Mouse (Mus musculus) MEL (cell line): ENCODE results near the gene Adamts2.

ENCODE experiments used
- CTCF ChIP-seq, 3 experiments: IDR thresholded peaks in 2 of 3; conservative IDR thresholded peaks in 1 of 3; 2 replicates each; pipeline ENCODE4 v1.5.1; 2011 to 2012; ENCODE audit warnings: low read length in 3 of 3, low read depth in 2 of 3, mild to moderate bottlenecking in 2 of 3, improper control_type of control experiment in 1 of 3, inconsistent platforms in 1 of 3, mixed read lengths in 1 of 3, moderate library complexity in 1 of 3; ENCODE audit not compliant: control insufficient read depth in 1 of 3, insufficient read depth in 1 of 3, poor library complexity in 1 of 3, severe bottlenecking in 1 of 3
- GABPA ChIP-seq: IDR thresholded peaks from 2 replicates; pipeline ENCODE4 v1.6.1; 2012; ENCODE audit warnings: low read depth, mild to moderate bottlenecking, inconsistent platforms, low read length, improper control_type of control experiment, moderate library complexity
- GATA1 ChIP-seq: IDR thresholded peaks from 2 replicates; pipeline ENCODE4 v1.6.1; 2011; ENCODE audit warnings: low read depth, low read length, improper control_type of control experiment
- POLR2A ChIP-seq, 2 experiments: IDR thresholded peaks; 2 replicates each; pipeline ENCODE4 v1.6.1; 2011 to 2012; ENCODE audit warnings: low read length in 2 of 2, mild to moderate bottlenecking in 2 of 2, control low read depth in 1 of 2, improper control_type of control experiment in 1 of 2, low read depth in 1 of 2, moderate library complexity in 1 of 2; ENCODE audit not compliant: control insufficient read depth in 1 of 2, insufficient read depth in 1 of 2, poor library complexity in 1 of 2
- POLR2AphosphoS5 ChIP-seq: IDR thresholded peaks from 2 replicates; pipeline ENCODE4 v1.6.1; 2012; ENCODE audit warnings: low read depth, borderline replicate concordance, mild to moderate bottlenecking, inconsistent platforms, low read length, moderate library complexity, mixed read lengths

DNA sequence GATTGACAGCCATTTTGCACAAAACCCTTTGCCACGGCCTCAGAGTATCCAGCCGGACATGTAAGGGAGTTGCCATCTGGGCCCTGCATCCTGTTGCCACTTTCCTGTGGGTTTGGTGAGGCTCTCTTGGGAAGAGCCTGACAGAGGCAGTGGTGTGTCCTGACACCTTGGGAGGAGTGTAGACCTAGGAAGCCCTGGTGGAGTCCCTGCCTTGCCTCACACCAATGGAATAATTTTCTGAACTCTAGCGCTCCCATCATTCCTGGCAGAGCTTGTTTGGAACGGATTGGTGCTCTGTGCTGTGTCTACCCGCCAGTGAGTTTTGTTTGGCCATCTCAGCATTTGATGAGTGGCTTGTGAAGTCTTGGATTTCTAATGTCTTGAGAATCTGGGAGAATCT, 19.5 kb downstream of the Adamts2 start:
- no peak for TF ChIP-seq CTCF (IDR thresholded peaks at IDR 0.05 in 2 of 3, conservative IDR thresholded peaks at IDR 0.05 in 1 of 3; ENCODE audit: control insufficient read depth in 1 of 3, insufficient read depth in 1 of 3, low read depth in 2 of 3, low read length in 3 of 3, poor library complexity in 1 of 3, severe bottlenecking in 1 of 3)
- no peak for TF ChIP-seq POLR2A (IDR thresholded peaks at IDR 0.05; ENCODE audit: control insufficient read depth in 1 of 2, insufficient read depth in 1 of 2, low read depth in 1 of 2, low read length in 2 of 2, poor library complexity in 1 of 2)
- no peak for TF ChIP-seq GATA1
- TF ChIP-seq POLR2AphosphoS5 = no peak
- TF ChIP-seq GABPA = no peak
